Mouse (Mus musculus) small intestine, adult 2 months (tissue): ENCODE data around the gene N4bp2l1.

ENCODE experiments used
- CTCF ChIP-seq: fragments of 200-500 bp; IDR thresholded peaks from 2 replicates; pipeline ENCODE4 v1.5.1; 2012; ENCODE audit warnings: low read depth, mild to moderate bottlenecking, control low read depth, inconsistent platforms, low read length, moderate library complexity, mixed read lengths; ENCODE audit not compliant: insufficient replicate concordance, insufficient read length; ENCODE audit errors: extremely low read depth
- POLR2A ChIP-seq: fragments of 200-500 bp; IDR thresholded peaks from 2 replicates; pipeline ENCODE4 v1.6.1; 2012; ENCODE audit warnings: low read depth, mild to moderate bottlenecking, control low read depth, inconsistent platforms, low read length, moderate library complexity

DNA sequence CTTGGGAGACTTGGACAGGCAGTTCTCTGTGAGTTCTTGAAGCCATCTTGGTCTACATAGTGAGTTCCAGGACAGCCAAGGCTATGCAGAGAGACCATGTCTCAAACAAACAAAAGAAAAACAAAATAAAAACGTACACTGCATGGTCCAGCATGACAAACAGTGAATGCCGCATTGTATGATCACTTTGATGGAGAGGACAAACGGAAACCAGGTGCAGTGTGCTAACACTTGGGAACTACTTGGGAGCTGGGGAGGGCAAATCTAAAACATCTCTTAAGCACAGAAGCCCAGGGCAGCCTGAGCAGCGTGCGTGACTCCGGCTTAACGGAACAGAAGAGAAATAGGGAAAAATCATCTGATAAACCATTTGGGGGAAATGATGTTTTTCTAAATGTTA, at the start of gene N4bp2l1:
- TF ChIP-seq CTCF (no peak), POLR2A (no peak)
